Mouse (Mus musculus) midbrain, embryonic 13.5 days (tissue): ENCODE measurements at regions not wholly inside any gene's neighbourhood (a gene's known extent, or its start where the extent isn't known, plus 50 kb on each side); places are given as distances from the start of the nearest gene placed in this dataset.
A peak's percentile ranks its signal among the peaks of the same experiment; 100 is the strongest.
"Not testable (repeated sequence)": the region's sequence is repeated elsewhere in the genome, so short reads cannot be mapped to it uniquely, and the experiment has no call there.

Source experiments
- ATAC-seq: fragments of 200-750 bp; cut with Nextera tagmentation; 2 replicates; pipeline ENCODE4 v1.8.0; 2017; ENCODE audit warnings: mild to moderate bottlenecking, moderate TSS enrichment, moderate library complexity
- H3K27ac ChIP-seq: fragments of 300-500 bp; sonication (generic); 2 replicates; pipeline ENCODE4 v1.5.1; 2015; ENCODE audit warnings: inconsistent platforms, mild to moderate bottlenecking, moderate library complexity
- H3K27me3 ChIP-seq: fragments of 300-500 bp; sonication (generic); 2 replicates; pipeline ENCODE4 v1.6.1; 2015; ENCODE audit warnings: mild to moderate bottlenecking, inconsistent platforms
- H3K36me3 ChIP-seq: fragments of 300-500 bp; sonication (generic); 2 replicates; pipeline ENCODE4 v1.6.1; 2015; ENCODE audit warnings: mild to moderate bottlenecking, inconsistent platforms
- H3K4me1 ChIP-seq: fragments of 300-500 bp; sonication (generic); replicated peaks from 2 replicates; pipeline ENCODE4 v1.6.1; 2015; ENCODE audit warnings: inconsistent platforms
- H3K4me2 ChIP-seq: fragments of 300-500 bp; sonication (generic); replicated peaks from 2 replicates; pipeline ENCODE4 v1.6.1; 2015; ENCODE audit warnings: moderate library complexity, mild to moderate bottlenecking, inconsistent platforms
- H3K4me3 ChIP-seq: fragments of 300-500 bp; sonication (generic); replicated peaks from 2 replicates; pipeline ENCODE4 v1.5.1; 2015; ENCODE audit warnings: mild to moderate bottlenecking, inconsistent platforms
- H3K9ac ChIP-seq: fragments of 300-500 bp; sonication (generic); replicated peaks from 2 replicates; pipeline ENCODE4 v1.6.1; 2015; ENCODE audit warnings: mild to moderate bottlenecking, inconsistent platforms
- H3K9me3 ChIP-seq: fragments of 300-500 bp; sonication (generic); 2 replicates; pipeline ENCODE4 v1.6.1; 2016; ENCODE audit warnings: mild to moderate bottlenecking, inconsistent platforms
- WGBS: fragments of 180-500 bp; shearing (Covaris S2); methylation state at CpG from one replicate; pipeline ENCODE4 v1.1.7; 2015; 5-methylcytosine and 5-hydroxymethylcytosine counted together

DNA sequence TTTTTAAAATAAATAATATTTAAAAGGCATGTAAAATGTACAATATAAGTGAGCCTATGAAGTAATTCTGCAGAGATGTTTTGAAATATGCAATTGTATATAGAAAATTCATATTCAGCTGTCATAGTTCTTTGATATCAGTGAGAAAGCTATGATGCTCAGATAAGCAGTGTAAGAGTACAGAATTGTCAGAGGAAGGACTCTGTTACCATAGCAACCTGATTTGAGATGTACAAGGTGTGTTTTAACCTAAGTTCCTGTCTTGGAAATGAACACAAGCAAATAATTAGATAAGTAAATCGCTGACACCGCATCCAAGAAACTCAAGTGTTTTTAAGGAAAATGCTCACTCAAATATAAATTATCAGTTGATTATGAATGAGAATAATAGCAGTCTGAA is 271.8 kb downstream of the Gabrg2 start:
- Histone ChIP-seq H3K27me3 (no peaks in the 10 kb centered on the region), H3K4me3 (no peak overlapping the region), H3K9ac (no peak overlapping the region), H3K4me2 (no peak overlapping the region), H3K9me3 (no peaks in the 10 kb centered on the region), H3K36me3 (no peaks in the 10 kb centered on the region), H3K4me1 (no peaks in the 10 kb centered on the region), H3K27ac (no peak overlapping the region)
- ATAC-seq: no peak
- 97% methylated on average over 2 of the region's 2 CpGs for WGBS

DNA sequence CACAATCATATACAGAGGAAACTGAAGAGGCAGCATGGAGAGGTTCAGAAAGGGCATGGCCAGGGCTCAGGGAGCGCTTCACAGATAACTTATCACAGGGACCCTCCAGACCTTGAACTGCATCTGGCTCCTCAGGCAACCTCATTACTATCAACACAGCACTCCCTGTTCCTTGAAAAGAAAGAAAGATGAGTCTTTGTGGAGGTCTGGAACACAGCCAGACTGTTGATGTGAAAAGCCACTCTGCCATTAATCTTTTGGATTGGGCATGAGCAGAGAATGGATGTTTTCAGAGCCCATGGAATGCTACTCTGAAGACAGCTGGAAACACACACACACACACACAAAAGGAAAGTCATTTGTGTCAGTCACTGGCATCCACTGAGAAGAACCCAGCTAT is 284.0 kb downstream of the Gabrg2 start:
- no peak overlapping the region for H3K27ac ChIP-seq
- H3K36me3 ChIP-seq: no peaks in the 10 kb centered on the region
- H3K4me3 ChIP-seq: no peak overlapping the region
- H3K4me2 ChIP-seq: no peak overlapping the region
- no peaks in the 10 kb centered on the region for H3K9me3 ChIP-seq
- H3K4me1 ChIP-seq: no peaks in the 10 kb centered on the region
- H3K9ac ChIP-seq: no peak overlapping the region
- ATAC-seq: no peak
- H3K27me3 ChIP-seq: no peaks in the 10 kb centered on the region
- 86% methylated on average over 1 of the region's 1 CpGs for WGBS

GRCm38 (mm10) chr11:41690682-41691081 is 310.0 kb downstream of the Gabrg2 start:
- H3K36me3 ChIP-seq: no peaks in the 10 kb centered on the region
- 59% methylated on average over 3 of the region's 3 CpGs for WGBS
- H3K9me3 ChIP-seq: no peaks in the 10 kb centered on the region

DNA sequence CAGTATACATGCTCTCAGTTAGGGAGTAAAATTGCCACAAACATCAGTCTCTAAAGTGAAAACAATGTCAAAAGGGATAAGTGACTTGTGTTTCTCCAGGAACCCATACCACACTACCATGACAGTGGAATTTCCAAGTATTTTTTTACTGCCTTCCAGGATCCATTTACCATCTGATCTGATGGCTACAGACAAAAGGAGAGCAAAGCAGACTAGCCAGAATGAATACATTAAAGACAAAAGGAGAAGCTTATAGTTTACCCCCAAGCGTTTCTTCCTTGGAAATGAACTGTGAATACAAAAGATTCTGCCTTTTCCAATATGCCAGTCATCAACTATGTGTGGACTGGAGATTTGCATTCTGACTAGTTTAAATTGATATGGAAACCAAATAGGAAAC is 317.7 kb downstream of the Gabrg2 start:
- H3K9me3 ChIP-seq: no peaks in the 10 kb centered on the region
- no peaks in the 10 kb centered on the region for H3K36me3 ChIP-seq
- ATAC-seq: 0 out of 2 replicates have a peak, but pooled peaks have one; percentile 56
- no peak overlapping the region for H3K4me3 ChIP-seq
- H3K27me3 ChIP-seq: no peaks in the 10 kb centered on the region
- H3K4me2 ChIP-seq: no peak overlapping the region
- H3K4me1 ChIP-seq: peaks cover 4% of the 10 kb centered on the region
- 0 out of 2 replicates have a peak overlapping the region, but pooled peaks have one; percentile 30 for H3K27ac ChIP-seq
- 7% methylated on average over 1 of the region's 1 CpGs for WGBS
- H3K9ac ChIP-seq: no peak overlapping the region

More at GRCm38 (mm10) chr11:41690682-41691081, 310.0 kb downstream of the Gabrg2 start:
- Histone ChIP-seq H3K4me2 (no peak overlapping the region), H3K4me3 (no peak overlapping the region), H3K9ac (no peak overlapping the region), H3K27ac (no peak overlapping the region), H3K4me1 (no peaks in the 10 kb centered on the region), H3K27me3 (no peaks in the 10 kb centered on the region)
- ATAC-seq: no peak

GRCm38 (mm10) chr11:41652566-41652965 is 348.1 kb downstream of the Gabrg2 start:
- H3K4me1 ChIP-seq: no peaks in the 10 kb centered on the region
- H3K9me3 ChIP-seq: no peaks in the 10 kb centered on the region
- WGBS: 84% methylated on average over 1 of the region's 1 CpGs
- no peak overlapping the region for H3K27ac ChIP-seq
- no peak overlapping the region for H3K4me3 ChIP-seq
- no peak for ATAC-seq
- H3K36me3 ChIP-seq: no peaks in the 10 kb centered on the region
- H3K4me2 ChIP-seq: no peak overlapping the region
- no peaks in the 10 kb centered on the region for H3K27me3 ChIP-seq
- no peak overlapping the region for H3K9ac ChIP-seq

DNA sequence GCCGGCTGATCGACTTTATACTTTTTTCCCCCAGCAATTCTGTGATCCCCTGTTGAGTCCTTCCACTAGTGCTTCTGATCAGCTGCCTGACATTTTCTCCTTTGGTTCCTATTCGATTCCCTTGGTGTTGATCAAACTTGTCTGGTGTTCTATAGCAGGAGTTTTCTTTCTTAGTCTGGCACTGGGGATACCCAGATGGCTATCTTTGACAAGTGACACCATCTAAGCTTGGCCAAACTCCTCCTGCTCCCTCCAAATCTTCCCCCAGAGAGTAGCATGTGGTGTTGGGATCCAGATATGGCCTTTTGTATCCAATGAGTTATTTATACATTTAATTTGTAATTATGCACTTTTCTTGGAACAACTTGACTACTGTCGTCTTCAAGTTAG is 355.2 kb downstream of the Gabrg2 start:
- Histone ChIP-seq H3K9me3 (no peaks in the 10 kb centered on the region), H3K4me1 (peaks cover 25% of the 10 kb centered on the region), H3K27me3 (no peaks in the 10 kb centered on the region), H3K4me3 (no peak overlapping the region), H3K4me2 (no peak overlapping the region), H3K36me3 (no peaks in the 10 kb centered on the region), H3K27ac (peak overlapping the region; percentile 72), H3K9ac (no peak overlapping the region)
- ATAC-seq: no peak
- 29% methylated on average over 4 of the region's 4 CpGs for WGBS

DNA sequence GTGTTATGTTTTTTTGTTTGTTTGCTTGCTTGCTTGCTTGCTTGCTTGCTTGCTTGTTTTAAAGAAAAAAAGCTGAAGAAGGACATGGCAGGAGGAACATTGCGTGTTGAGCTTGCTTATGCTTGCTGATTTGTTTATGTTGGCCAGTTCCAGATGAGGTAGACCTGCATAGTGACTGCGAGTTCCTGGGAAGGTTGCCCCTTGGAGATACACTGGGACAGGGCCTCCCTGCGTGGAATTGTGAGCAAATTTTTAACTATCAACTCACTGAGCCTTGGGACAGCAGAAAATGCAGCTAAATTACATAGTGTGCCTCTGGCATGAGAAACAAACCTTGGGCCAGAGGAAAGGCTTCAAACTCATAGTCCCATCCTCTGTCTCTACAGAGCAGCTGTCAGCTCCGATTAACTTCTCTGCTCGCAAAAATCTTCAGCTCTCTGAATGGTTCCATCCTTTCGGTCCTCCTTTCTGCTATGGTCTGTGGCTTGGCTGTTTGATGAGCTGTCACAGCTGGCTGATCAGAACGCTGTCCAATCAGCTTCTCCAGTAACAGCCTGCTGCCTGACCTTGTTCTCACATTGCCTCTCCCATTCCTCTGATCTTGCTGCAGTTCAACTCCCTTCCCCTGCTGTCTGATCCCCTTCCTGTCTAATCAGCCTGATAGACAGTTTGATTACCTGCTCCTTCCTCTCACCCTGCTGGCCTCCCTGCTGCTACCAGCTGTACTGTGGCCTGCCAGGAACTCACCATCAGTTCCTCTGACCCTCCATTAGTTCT is 355.7 kb downstream of the Gabrg2 start:
- Histone ChIP-seq H3K9me3 (no peaks in the 10 kb centered on the region), H3K4me1 (peaks cover 25% of the 10 kb centered on the region), H3K4me3 (no peak overlapping the region), H3K27ac (peak overlapping the region; percentile 72), H3K9ac (no peak overlapping the region), H3K36me3 (no peaks in the 10 kb centered on the region), H3K27me3 (no peaks in the 10 kb centered on the region), H3K4me2 (no peak overlapping the region; the same call in 1 of the 2 replicates)
- ATAC-seq: peak; percentile 95
- WGBS: 22% methylated on average over 7 of the region's 7 CpGs

DNA sequence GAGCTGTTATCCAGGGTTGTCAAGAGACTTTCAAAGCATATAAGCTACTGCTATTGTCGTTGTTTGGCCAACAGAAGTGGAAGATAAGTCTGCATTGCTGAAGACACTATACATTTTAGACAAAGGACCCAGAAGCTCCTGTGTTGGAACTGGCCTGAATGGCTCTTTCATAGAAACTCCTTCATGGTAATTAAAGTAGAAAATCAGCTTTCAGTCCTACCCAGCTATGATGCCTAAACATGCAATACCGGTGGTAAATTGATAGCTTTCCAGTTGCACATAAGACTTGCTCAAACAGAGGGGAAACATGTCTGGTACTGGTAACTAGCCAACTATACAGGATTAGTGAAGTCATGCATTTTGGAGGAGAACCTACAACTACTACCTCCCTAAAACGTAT is 356.6 kb downstream of the Gabrg2 start:
- Histone ChIP-seq H3K4me2 (no peak overlapping the region), H3K27ac (peak overlapping the region; percentile 30; the same call in 1 of the 2 replicates), H3K4me3 (no peak overlapping the region), H3K27me3 (no peaks in the 10 kb centered on the region), H3K36me3 (no peaks in the 10 kb centered on the region), H3K4me1 (peaks cover 25% of the 10 kb centered on the region), H3K9ac (no peak overlapping the region), H3K9me3 (no peaks in the 10 kb centered on the region)
- no peak for ATAC-seq
- 35% methylated on average over 3 of the region's 3 CpGs for WGBS

DNA sequence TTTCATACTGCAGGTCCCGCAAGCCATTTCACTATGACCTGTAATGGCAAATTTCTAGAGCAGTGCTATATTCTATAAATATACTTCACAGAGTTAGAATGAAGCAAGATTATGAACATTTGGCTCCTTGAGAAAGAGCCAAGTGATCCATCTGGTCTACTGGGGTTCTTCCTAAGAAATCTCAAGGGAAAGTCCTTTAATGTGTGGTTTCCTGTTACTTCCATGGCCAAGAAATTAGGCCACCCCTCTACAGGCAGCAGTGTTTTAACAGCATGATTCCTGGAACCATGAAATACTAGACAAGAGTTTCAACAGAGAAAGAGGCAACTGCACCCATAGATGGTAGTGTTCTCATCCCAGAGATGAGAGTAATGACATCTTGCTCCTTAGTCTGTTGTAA is 401.7 kb downstream of the Gabrg2 start:
- ATAC-seq: no peak

DNA sequence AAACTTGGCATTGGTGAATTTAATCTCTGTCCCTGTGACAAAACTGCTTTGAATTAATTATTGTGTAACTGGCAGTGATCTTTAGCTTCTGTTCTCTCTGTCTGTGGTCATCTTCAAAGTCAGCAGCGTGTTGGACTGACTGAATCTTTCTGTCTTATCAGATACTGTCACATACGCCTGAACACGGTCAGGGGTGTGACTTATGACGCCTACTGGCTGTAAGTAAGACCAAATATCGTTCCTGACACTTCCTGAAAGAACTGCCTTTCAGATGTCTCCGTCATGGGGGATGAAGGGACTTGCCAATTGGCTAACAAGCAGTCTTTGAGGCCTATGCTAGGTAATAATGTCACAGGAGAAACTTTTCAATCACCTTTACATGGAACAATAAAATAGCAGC is 402.2 kb downstream of the Gabrg2 start:
- WGBS: 70% methylated on average over 6 of the region's 6 CpGs
- Histone ChIP-seq H3K27me3 (no peaks in the 10 kb centered on the region), H3K4me2 (no peak overlapping the region), H3K9ac (no peak overlapping the region), H3K4me3 (no peak overlapping the region), H3K36me3 (no peaks in the 10 kb centered on the region), H3K9me3 (no peaks in the 10 kb centered on the region), H3K27ac (no peak overlapping the region), H3K4me1 (no peaks in the 10 kb centered on the region)
- ATAC-seq: no peak

More for the DNA sequence above, 401.7 kb downstream of the Gabrg2 start:
- Histone ChIP-seq H3K4me3 (no peak overlapping the region), H3K27me3 (no peaks in the 10 kb centered on the region), H3K9me3 (no peaks in the 10 kb centered on the region), H3K4me2 (no peak overlapping the region), H3K36me3 (no peaks in the 10 kb centered on the region), H3K9ac (no peak overlapping the region), H3K4me1 (no peaks in the 10 kb centered on the region), H3K27ac (no peak overlapping the region)
- WGBS: 96% methylated on average over 1 of the region's 1 CpGs

GRCm38 (mm10) chr11:41591426-41591825 is 409.2 kb downstream of the Gabrg2 start:
- not testable (repeated sequence) for H3K4me3 ChIP-seq, H3K27me3 ChIP-seq, H3K9ac ChIP-seq, H3K9me3 ChIP-seq, H3K36me3 ChIP-seq, ATAC-seq, H3K4me1 ChIP-seq, H3K27ac ChIP-seq, H3K4me2 ChIP-seq
- 84% methylated on average over 4 of the region's 4 CpGs for WGBS
